Mouse (Mus musculus): ENCODE results near the gene Mcu. TPM values are rescaled to one million over a fixed set of nuclear protein-coding genes. Genes with fewer than 3 reads are reported as not detected.
A peak's percentile ranks its signal among the peaks of the same experiment; 100 is the strongest.

Gene Mcu
- polyA plus RNA-seq, 1 experiment from 2014 or later: 24.9 TPM

DNA sequence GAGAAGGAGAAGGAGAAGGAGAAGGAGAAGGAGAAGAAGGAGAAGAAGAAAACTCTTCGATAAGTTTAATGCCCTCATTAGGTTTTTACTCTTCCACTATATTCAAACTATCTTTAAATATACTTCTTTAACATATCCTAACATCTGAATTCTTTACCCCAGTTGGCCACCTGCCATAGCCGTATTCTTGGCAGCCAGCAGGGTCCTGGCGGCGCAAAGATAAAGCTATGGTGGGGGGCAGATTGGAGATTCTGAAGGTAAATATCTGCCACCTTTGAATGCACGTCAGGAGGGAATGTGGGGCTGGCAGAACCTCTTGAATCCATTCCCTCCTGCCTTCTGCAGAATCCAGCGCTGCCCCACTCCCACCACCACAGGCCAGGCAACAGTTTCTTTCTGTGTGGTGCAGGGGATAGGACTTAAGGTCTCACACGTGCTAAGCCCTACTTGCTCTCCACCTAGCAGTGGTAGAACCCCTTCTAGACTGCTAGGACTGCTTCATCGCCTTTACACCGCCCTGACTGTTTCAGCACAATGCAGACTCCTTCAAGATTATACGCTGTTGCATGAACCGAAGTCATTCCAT is 11.5 kb downstream of the Mcu start:
- no peak for ATAC-seq (ENCODE audit: extremely low read depth, insufficient number of reproducible peaks, low FRiP score, low TSS enrichment)
- Histone ChIP-seq H3K4me2 (no peak overlapping the region), H3K36me3 (no peaks in the 10 kb centered on the region), H3K4me3 (no peak overlapping the region), H3K27ac (replicated peaks) (no peak overlapping the region), H3K27me3 (replicated peaks) (no peaks in the 10 kb centered on the region), H3K4me1 (peaks cover 19% of the 10 kb centered on the region), H3K9ac (no peak overlapping the region), H3K9me3 (no peaks in the 10 kb centered on the region)
- 62% methylated on average over 11 of the region's 11 CpGs for WGBS

DNA sequence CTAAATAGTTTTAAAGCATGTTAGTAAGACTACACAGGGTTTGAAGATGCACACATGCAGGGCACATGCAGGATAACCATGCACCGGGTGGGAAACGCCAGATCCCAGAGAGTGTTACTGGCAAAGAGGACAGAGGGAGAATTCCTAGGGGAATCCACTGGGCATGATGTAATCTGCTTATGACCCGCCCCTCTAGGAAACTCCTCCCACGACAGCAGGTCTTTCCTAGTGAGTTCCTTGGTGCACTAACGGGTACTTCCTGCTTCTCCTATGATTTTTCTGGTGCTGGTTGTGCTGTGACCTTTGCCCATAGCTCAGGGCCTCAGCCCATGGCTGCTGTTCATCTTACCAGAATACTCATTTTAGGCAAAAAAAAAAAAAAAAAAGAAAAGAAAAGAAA is 12.6 kb downstream of the Mcu start:
- Histone ChIP-seq H3K9me3 (no peaks in the 10 kb centered on the region), H3K27ac (replicated peaks) (no peak overlapping the region), H3K4me2 (no peak overlapping the region), H3K36me3 (no peaks in the 10 kb centered on the region; the same call in 1 of the 2 replicates), H3K9ac (no peak overlapping the region), H3K4me3 (no peak overlapping the region), H3K27me3 (replicated peaks) (no peaks in the 10 kb centered on the region), H3K4me1 (peaks cover 18% of the 10 kb centered on the region)
- ATAC-seq (ENCODE audit: extremely low read depth, insufficient number of reproducible peaks, low FRiP score, low TSS enrichment): no peak
- WGBS: 52% methylated on average over 5 of the region's 5 CpGs

- Histone ChIP-seq H3K27ac (replicated peaks) (no peak overlapping the region), H3K9ac (no peak overlapping the region), H3K36me3 (no peaks in the 10 kb centered on the region; the same call in 1 of the 2 replicates), H3K4me1 (peaks cover 17% of the 10 kb centered on the region), H3K4me2 (no peak overlapping the region), H3K4me3 (no peak overlapping the region), H3K27me3 (replicated peaks) (no peaks in the 10 kb centered on the region), H3K9me3 (no peaks in the 10 kb centered on the region)
- 75% methylated on average over 14 of the region's 14 CpGs for WGBS
- ATAC-seq (ENCODE audit: extremely low read depth, insufficient number of reproducible peaks, low FRiP score, low TSS enrichment): no peak
Measured at GRCm38 (mm10) chr10:59602891-59603290, 13.6 kb downstream of the Mcu start.

DNA sequence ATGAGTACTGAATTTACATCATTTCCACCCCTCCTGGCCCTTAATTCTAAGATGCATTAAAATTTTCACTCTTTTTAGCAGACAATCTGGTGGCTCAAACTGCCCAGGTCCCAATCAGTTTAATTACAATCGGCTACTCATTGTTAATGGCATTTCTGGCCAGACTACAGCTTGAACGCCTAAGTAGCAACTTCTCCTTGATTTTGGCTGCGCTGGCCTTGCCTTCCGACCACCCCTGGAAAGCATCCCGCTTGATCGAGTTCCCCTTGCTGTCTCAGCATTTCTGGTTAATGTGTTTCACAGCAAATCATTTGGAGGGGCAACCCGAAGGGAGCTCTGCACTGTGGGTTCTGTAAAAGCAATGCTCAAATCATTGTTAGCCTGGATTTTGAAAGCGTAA is 14.4 kb downstream of the Mcu start:
- Histone ChIP-seq H3K27me3 (replicated peaks) (no peaks in the 10 kb centered on the region), H3K9ac (no peak overlapping the region), H3K36me3 (peaks cover 8% of the 10 kb centered on the region), H3K4me2 (no peak overlapping the region), H3K9me3 (no peaks in the 10 kb centered on the region), H3K4me3 (no peak overlapping the region), H3K27ac (replicated peaks) (no peak overlapping the region), H3K4me1 (peaks cover 17% of the 10 kb centered on the region)
- no peak for ATAC-seq (ENCODE audit: extremely low read depth, insufficient number of reproducible peaks, low FRiP score, low TSS enrichment)
- WGBS: 75% methylated on average over 8 of the region's 8 CpGs

DNA sequence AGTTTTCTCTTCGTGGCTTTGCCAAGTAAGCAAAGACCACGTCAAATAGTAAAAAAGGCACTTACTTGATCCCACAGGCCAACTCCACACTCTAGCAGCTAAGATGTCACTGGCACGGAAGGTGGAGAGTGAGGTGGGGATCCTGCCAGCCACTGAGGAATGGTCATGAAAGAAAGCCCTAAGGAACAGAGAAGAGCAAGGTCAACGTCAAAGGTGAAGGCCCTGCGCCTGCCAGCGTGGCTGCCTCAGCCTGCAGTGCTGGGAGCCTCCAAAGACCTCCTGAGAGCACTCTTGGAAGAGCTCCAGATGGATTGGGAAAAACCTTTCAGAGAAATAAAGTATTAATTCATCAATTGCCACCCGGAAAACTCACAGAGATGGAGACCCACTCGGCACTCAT is 16.0 kb downstream of the Mcu start:
- WGBS: 77% methylated on average over 8 of the region's 8 CpGs
- Histone ChIP-seq H3K9ac (no peak overlapping the region), H3K4me2 (no peak overlapping the region), H3K4me3 (no peak overlapping the region), H3K36me3 (peaks cover 8% of the 10 kb centered on the region), H3K27ac (replicated peaks) (no peak overlapping the region), H3K4me1 (peaks cover 16% of the 10 kb centered on the region), H3K9me3 (no peaks in the 10 kb centered on the region), H3K27me3 (replicated peaks) (no peaks in the 10 kb centered on the region)
- no peak for ATAC-seq (ENCODE audit: extremely low read depth, insufficient number of reproducible peaks, low FRiP score, low TSS enrichment)

DNA sequence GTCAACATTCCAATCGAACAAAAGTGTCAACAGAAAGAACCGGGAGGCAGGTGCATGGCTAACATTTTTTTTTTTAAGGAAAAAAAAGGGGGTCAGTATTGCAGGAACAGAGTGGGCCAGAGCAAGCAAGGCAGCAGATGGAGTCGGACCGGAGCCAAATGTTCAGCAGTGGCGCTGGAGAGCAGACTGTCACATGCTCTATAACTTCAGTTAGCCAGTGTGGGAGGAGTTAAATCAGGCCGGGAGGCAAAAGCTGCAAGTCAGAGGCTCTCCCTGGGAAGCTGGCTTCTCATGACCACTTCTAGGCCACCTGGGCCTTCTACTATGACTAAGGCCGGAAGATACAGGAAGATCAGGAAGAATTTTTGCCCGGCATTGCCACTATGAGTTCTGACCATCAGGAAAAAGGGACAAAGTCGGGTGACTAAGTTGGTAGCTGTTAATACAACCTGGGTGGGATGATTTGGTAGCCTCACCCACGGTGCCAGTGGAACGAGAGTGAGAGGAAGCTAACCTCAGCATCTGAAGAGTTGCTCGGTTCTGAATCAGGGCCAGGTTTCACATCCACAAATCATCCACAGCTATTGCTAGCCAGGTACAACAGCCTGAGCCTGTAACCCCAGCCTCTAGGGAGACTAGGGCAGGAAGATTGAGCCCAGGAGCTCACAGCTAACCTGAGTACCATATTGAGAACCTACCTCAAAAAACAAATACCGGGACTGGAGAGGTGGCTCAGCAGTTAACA is 22.5 kb downstream of the Mcu start:
- WGBS: 77% methylated on average over 13 of the region's 13 CpGs
- Histone ChIP-seq H3K4me2 (no peak overlapping the region), H3K27ac (replicated peaks) (no peak overlapping the region), H3K9me3 (no peaks in the 10 kb centered on the region), H3K27me3 (replicated peaks) (no peaks in the 10 kb centered on the region), H3K4me3 (no peak overlapping the region), H3K36me3 (peaks cover 8% of the 10 kb centered on the region), H3K9ac (no peak overlapping the region), H3K4me1 (peaks cover 18% of the 10 kb centered on the region; the same call in 1 of the 2 replicates)
- ATAC-seq (ENCODE audit: extremely low read depth, insufficient number of reproducible peaks, low FRiP score, low TSS enrichment): no peak

- no peak overlapping the region for H3K4me2 ChIP-seq
- 89% methylated on average over 9 of the region's 9 CpGs for WGBS
- H3K4me3 ChIP-seq: no peak overlapping the region
- no peak for ATAC-seq (ENCODE audit: extremely low read depth, insufficient number of reproducible peaks, low FRiP score, low TSS enrichment)
- H3K9me3 ChIP-seq: no peaks in the 10 kb centered on the region
- H3K9ac ChIP-seq: no peak overlapping the region
- no peaks in the 10 kb centered on the region for H3K27me3 ChIP-seq (replicated peaks)
- no peak overlapping the region for H3K27ac ChIP-seq (replicated peaks)
- H3K4me1 ChIP-seq: peaks cover 23% of the 10 kb centered on the region; the same call in 1 of the 2 replicates
- H3K36me3 ChIP-seq: no peaks in the 10 kb centered on the region; the same call in 1 of the 2 replicates
Measured at GRCm38 (mm10) chr10:59590606-59591005, 25.9 kb downstream of the Mcu start.

DNA sequence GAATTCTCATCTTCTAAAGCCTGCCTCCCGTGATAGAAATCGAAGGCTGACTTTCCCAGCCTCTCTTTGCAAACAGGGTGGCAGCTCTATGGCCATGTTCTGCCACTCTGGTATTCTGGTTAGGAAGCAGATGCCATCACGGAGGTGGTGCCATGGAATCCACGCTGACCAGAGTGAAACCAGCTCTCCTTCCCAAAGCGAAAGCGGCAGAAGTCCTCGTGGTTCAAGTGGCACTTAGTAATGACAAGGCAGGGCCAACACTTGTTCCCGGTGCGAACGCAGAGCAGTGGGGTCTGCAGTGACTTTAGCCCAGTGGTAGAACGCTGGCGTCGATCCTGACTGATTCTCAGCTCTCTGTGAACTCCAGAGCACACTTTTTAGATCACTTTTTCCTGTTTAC is 26.6 kb downstream of the Mcu start:
- H3K4me2 ChIP-seq: peak overlapping the region; percentile 50
- no peaks in the 10 kb centered on the region for H3K9me3 ChIP-seq
- H3K36me3 ChIP-seq: no peaks in the 10 kb centered on the region; the same call in 1 of the 2 replicates
- peak overlapping the region; percentile 22; the same call in 1 of the 2 replicates for H3K4me3 ChIP-seq
- H3K27me3 ChIP-seq (replicated peaks): no peaks in the 10 kb centered on the region
- 60% methylated on average over 13 of the region's 13 CpGs for WGBS
- ATAC-seq (ENCODE audit: extremely low read depth, insufficient number of reproducible peaks, low FRiP score, low TSS enrichment): no peak
- H3K9ac ChIP-seq: 0 out of 2 replicates have a peak overlapping the region, but pooled peaks have one; percentile 28
- no peak overlapping the region for H3K27ac ChIP-seq (replicated peaks)
- H3K4me1 ChIP-seq: peaks cover 23% of the 10 kb centered on the region; the same call in 1 of the 2 replicates

- H3K27me3 ChIP-seq (replicated peaks): no peaks in the 10 kb centered on the region
- H3K27ac ChIP-seq (replicated peaks): no peak overlapping the region
- no peak for ATAC-seq (ENCODE audit: extremely low read depth, insufficient number of reproducible peaks, low FRiP score, low TSS enrichment)
- peaks cover 25% of the 10 kb centered on the region for H3K4me1 ChIP-seq
- WGBS: 75% methylated on average over 7 of the region's 7 CpGs
- H3K9me3 ChIP-seq: no peaks in the 10 kb centered on the region
- H3K4me2 ChIP-seq: peak overlapping the region; percentile 50
- H3K36me3 ChIP-seq: no peaks in the 10 kb centered on the region; the same call in 1 of the 2 replicates
- H3K4me3 ChIP-seq: peak overlapping the region; percentile 22; the same call in 1 of the 2 replicates
- no peak overlapping the region for H3K9ac ChIP-seq
Measured at GRCm38 (mm10) chr10:59589420-59589819, 27.1 kb downstream of the Mcu start.

- 76% methylated on average over 7 of the region's 7 CpGs for WGBS
- H3K4me2 ChIP-seq: no peak overlapping the region
- peaks cover 4% of the 10 kb centered on the region for H3K36me3 ChIP-seq
- no peak for ATAC-seq (ENCODE audit: extremely low read depth, insufficient number of reproducible peaks, low FRiP score, low TSS enrichment)
- H3K27me3 ChIP-seq (replicated peaks): no peaks in the 10 kb centered on the region
- no peak overlapping the region for H3K27ac ChIP-seq (replicated peaks)
- H3K4me3 ChIP-seq: no peak overlapping the region
- H3K4me1 ChIP-seq: peaks cover 23% of the 10 kb centered on the region
- no peak overlapping the region for H3K9ac ChIP-seq
- H3K9me3 ChIP-seq: no peaks in the 10 kb centered on the region
Measured at GRCm38 (mm10) chr10:59588135-59588534, 28.4 kb downstream of the Mcu start.

- Histone ChIP-seq H3K27me3 (replicated peaks) (no peaks in the 10 kb centered on the region), H3K27ac (replicated peaks) (no peak overlapping the region), H3K4me1 (peaks cover 23% of the 10 kb centered on the region), H3K36me3 (peaks cover 9% of the 10 kb centered on the region), H3K4me3 (no peak overlapping the region), H3K4me2 (no peak overlapping the region), H3K9me3 (no peaks in the 10 kb centered on the region), H3K9ac (no peak overlapping the region)
- WGBS: 82% methylated on average over 15 of the region's 15 CpGs
- ATAC-seq (ENCODE audit: extremely low read depth, insufficient number of reproducible peaks, low FRiP score, low TSS enrichment): no peak
Measured at GRCm38 (mm10) chr10:59586821-59587220, 29.7 kb downstream of the Mcu start.

- H3K4me1 ChIP-seq: peaks cover 23% of the 10 kb centered on the region
Measured at GRCm38 (mm10) chr10:59585621-59586020, 30.9 kb downstream of the Mcu start.

More at GRCm38 (mm10) chr10:59585621-59586020, 30.9 kb downstream of the Mcu start:
- no peak overlapping the region for H3K4me2 ChIP-seq
- H3K36me3 ChIP-seq: peaks cover 9% of the 10 kb centered on the region
- 85% methylated on average over 5 of the region's 5 CpGs for WGBS
- no peaks in the 10 kb centered on the region for H3K27me3 ChIP-seq (replicated peaks)
- no peak for ATAC-seq (ENCODE audit: extremely low read depth, insufficient number of reproducible peaks, low FRiP score, low TSS enrichment)
- H3K9ac ChIP-seq: no peak overlapping the region
- H3K4me3 ChIP-seq: no peak overlapping the region
- no peaks in the 10 kb centered on the region for H3K9me3 ChIP-seq
- no peak overlapping the region for H3K27ac ChIP-seq (replicated peaks)
